In genomic region chr9:111247682-111248246, GRCm38 (mm10) we compare ENCODE assay signal across 9 mouse cellular contexts. TPM values are rescaled to one million over a fixed set of nuclear protein-coding genes. Genes with fewer than 3 reads are reported as not detected.
DNase-seq lines count a peak whose midpoint lies in the region; ATAC-seq lines count a peak whose summit lies in the region.
"Had no signal": no experiment of that assay in that cellular context is flagged by ENCODE, and none has a peak within 500 bp of the region (broad histone marks: within the 10 kb centered on the region; RNA-seq: fewer than 3 reads in every experiment).

No protein-coding gene starts in this region.

- peak; percentile 28 for DNase-seq in kidney, postnatal 10 days
- peak; percentile 17 for DNase-seq in MEL-GATA-1-ER (ENCODE audit: extremely low read depth, low read depth)
- DNase-seq in lung, postnatal 36 days, result peak; percentile 41
- no peak for DNase-seq in frontal cortex, postnatal 36 days (ENCODE audit: low spot score in 2 of 2)
- no peak for DNase-seq in right cerebral cortex, postnatal 4 days
- DNase-seq in spleen, postnatal 36 days (ENCODE audit: low spot score in 2 of 2), result no peak

- H3K27me3 ChIP-seq in kidney, embryonic 15.5 days, result no peaks in the 10 kb centered on the region
- H3K27me3 ChIP-seq: midbrain, embryonic 12.5 days had no signal

- no peak overlapping the region for H3K4me3 ChIP-seq in kidney, embryonic 15.5 days (replicated peaks)
- H3K4me3 ChIP-seq: midbrain, embryonic 12.5 days had no signal

- H3K9me3 ChIP-seq in kidney, embryonic 15.5 days (replicated peaks), result no peaks in the 10 kb centered on the region
- H3K9me3 ChIP-seq: midbrain, embryonic 12.5 days had no signal

- no peak overlapping the region for H3K27ac ChIP-seq in kidney, embryonic 15.5 days
- H3K27ac ChIP-seq: midbrain, embryonic 12.5 days had no signal

- ATAC-seq in kidney, embryonic 15.5 days (replicated peaks; ENCODE audit: low FRiP score), result no peak
- peak; percentile 50; the same call in 1 of the 2 replicates for ATAC-seq in erythroid progenitor cell, adult 5-6 weeks (replicated peaks; ENCODE audit: low FRiP score, poor library complexity, severe bottlenecking)

- 71% methylated on average over 3 of the region's 3 CpGs for WGBS in kidney, embryonic 15.5 days

- H3K36me3 ChIP-seq in kidney, embryonic 15.5 days, result peaks cover 85% of the 10 kb centered on the region

- H3K4me1 ChIP-seq in kidney, embryonic 15.5 days, result no peaks in the 10 kb centered on the region
- H3K4me1 ChIP-seq: midbrain, embryonic 12.5 days had no signal

- no peak overlapping the region for H3K4me2 ChIP-seq in kidney, embryonic 15.5 days
- H3K4me2 ChIP-seq: midbrain, embryonic 12.5 days had no signal

- H3K9ac ChIP-seq in kidney, embryonic 15.5 days, result no peak overlapping the region
- H3K9ac ChIP-seq: midbrain, embryonic 12.5 days had no signal

RNA-seq across cellular contexts. Expression of gene Mlh1, which starts 23.8 kb away (rescaled TPM):
- 38.8 and 40.2 TPM in 2 replicates for polyA plus RNA-seq in kidney, embryonic 15.5 days (2015; fragmentation: Nextera tagmentation; extraction: Ambion mirVana)
- 33.1 and 36.0 TPM in 2 replicates for total RNA-seq in erythroid progenitor cell, adult 5-6 weeks (2015; ENCODE audit: low replicate concordance)
- total RNA-seq in erythroid progenitor cell, adult 5-6 weeks (2017; ENCODE audit: low replicate concordance), result 31.2 and 35.4 TPM in 2 replicates

RNA-seq across cellular contexts. Expression of gene Epm2aip1, which starts 24.0 kb away (rescaled TPM):
- 25.9 and 27.0 TPM in 2 replicates for polyA plus RNA-seq in kidney, embryonic 15.5 days (2015; fragmentation: Nextera tagmentation; extraction: Ambion mirVana)
- 23.5 and 26.3 TPM in 2 replicates for total RNA-seq in erythroid progenitor cell, adult 5-6 weeks (2015; ENCODE audit: low replicate concordance)
- total RNA-seq in erythroid progenitor cell, adult 5-6 weeks (2017; ENCODE audit: low replicate concordance), result 16.9 and 21.7 TPM in 2 replicates

Comparison
In these comparisons a context has a peak if more than half of its experiments do, and no peak if none do; other contexts are left out.
1. DNase-seq: peak in kidney, postnatal 10 days (single experiment), MEL-GATA-1-ER (single experiment) and lung, postnatal 36 days (single experiment); none in frontal cortex, postnatal 36 days (0 of 2), right cerebral cortex, postnatal 4 days (single experiment) and spleen, postnatal 36 days (0 of 2).